Mouse (Mus musculus) neural tube, embryonic 15.5 days (tissue): Measurements from ENCODE around the gene Gm7271. TPM values are rescaled to one million over a fixed set of nuclear protein-coding genes. Genes with fewer than 3 reads are reported as not detected.

Experiments
- ATAC-seq: fragments of 200-750 bp; cut with Nextera tagmentation; 2 replicates; pipeline ENCODE4 v1.8.0; 2017; ENCODE audit warnings: mild to moderate bottlenecking, moderate TSS enrichment, moderate library complexity; ENCODE audit not compliant: low FRiP score
- H3K27ac ChIP-seq: fragments of 300-500 bp; sonication (generic); replicated peaks from 2 replicates; pipeline ENCODE4 v1.5.1; 2015; ENCODE audit warnings: mild to moderate bottlenecking, inconsistent platforms
- H3K27me3 ChIP-seq: fragments of 300-500 bp; sonication (generic); replicated peaks from 2 replicates; pipeline ENCODE4 v1.6.1; 2015; ENCODE audit warnings: inconsistent platforms
- H3K36me3 ChIP-seq: fragments of 300-500 bp; sonication (generic); 2 replicates; pipeline ENCODE4 v1.6.1; 2015; ENCODE audit warnings: inconsistent platforms
- H3K4me1 ChIP-seq: fragments of 300-500 bp; sonication (generic); 2 replicates; pipeline ENCODE4 v1.6.1; 2015; ENCODE audit warnings: inconsistent platforms
- H3K4me2 ChIP-seq: fragments of 300-500 bp; sonication (generic); 2 replicates; pipeline ENCODE4 v1.6.1; 2015; ENCODE audit warnings: inconsistent platforms, mild to moderate bottlenecking, moderate library complexity
- H3K4me3 ChIP-seq: fragments of 300-500 bp; sonication (generic); replicated peaks from 2 replicates; pipeline ENCODE4 v1.5.1; 2015; ENCODE audit warnings: mild to moderate bottlenecking, inconsistent platforms
- H3K9ac ChIP-seq: fragments of 300-500 bp; sonication (generic); replicated peaks from 2 replicates; pipeline ENCODE4 v1.6.1; 2015; ENCODE audit warnings: mild to moderate bottlenecking, inconsistent platforms
- H3K9me3 ChIP-seq: fragments of 300-500 bp; sonication (generic); replicated peaks from 2 replicates; pipeline ENCODE4 v1.6.1; 2016; ENCODE audit warnings: inconsistent platforms
- WGBS: fragments of 180-500 bp; shearing (Covaris S2); methylation state at CpG from one replicate; pipeline ENCODE4 v1.1.7; 2015; ENCODE audit warnings: mixed read lengths; 5-methylcytosine and 5-hydroxymethylcytosine counted together
- polyA plus RNA-seq: library from polyadenylated mRNA; unstranded; fragments of >200 nt; fragmentation: Nextera tagmentation; extraction: Ambion mirVana; gene quantifications from 2 replicates; pipeline ENCODE4 v1.2.1, GENCODE M21; 2015

Gene Gm7271
- polyA plus RNA-seq, 1 experiment from 2014 or later = 9.8 TPM

DNA sequence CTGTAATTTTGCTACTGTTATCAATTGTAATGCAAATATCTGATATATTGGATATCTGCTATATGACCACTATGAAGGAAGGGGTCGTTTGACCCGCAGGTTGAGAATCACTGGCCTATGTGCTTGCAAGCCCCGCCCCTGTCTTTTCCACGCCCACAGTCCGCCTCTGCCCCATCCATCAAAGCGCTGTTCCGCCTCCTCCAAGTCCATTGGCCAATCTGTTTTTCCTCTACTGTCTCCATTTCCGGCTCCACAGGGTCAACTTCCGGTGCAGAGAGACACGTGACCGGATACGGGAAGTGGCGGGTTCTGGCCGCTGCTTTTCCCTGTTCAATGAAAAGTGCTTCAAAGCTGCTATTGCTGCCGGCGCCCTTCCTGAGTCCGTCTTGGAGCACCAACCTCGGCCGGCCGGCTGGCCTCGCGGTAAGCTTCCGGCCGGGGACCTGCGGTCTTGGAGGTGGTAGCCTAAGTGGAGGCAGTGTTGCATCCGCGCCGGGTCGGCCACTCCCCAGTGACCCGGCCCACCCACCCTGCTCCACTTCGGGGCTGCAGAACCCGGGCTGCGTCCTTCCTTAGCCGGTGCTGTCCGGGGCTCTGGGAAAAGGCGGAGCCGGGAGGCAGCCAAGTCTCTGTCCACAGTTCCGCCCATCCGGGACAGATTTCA lies 45.3 kb downstream of the Gm7271 start, which contains the start of gene Exoc1:
Gene Exoc1 (plus strand): TSS at position 272 of the 664 bp plus-strand sequence.
- Histone ChIP-seq H3K4me2 (peak within 1 kb of the TSS; percentile 89), H3K36me3 (peaks cover 5% of the 10 kb centered on the region; the same call in 1 of the 2 replicates), H3K27ac (peak within 1 kb of the TSS; percentile 85), H3K9me3 (no peaks in the 10 kb centered on the region), H3K4me1 (peaks cover 16% of the 10 kb centered on the region), H3K4me3 (peak within 1 kb of the TSS; percentile 87), H3K27me3 (no peaks in the 10 kb centered on the region), H3K9ac (peak within 1 kb of the TSS; percentile 82)
- ATAC-seq = peak; percentile 100
- 0% methylated on average over 39 of the region's 39 CpGs for WGBS

DNA sequence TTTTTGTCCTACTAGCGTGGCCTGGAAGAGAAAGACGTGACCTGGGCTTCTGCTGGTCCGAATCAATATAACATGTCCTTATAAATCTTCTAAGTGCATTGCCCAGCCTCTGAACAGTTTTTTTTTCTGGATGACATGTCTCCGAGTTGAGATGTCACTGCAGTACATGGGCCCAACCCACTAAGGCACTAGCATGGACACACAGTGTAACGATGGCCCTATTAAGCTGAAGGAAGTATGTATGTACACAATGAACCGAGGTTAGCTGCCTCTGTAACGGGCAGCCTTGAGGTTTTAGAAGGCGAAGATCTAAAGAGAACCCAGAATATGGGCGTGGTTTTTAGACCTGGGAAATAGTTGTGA lies 45.8 kb downstream of the Gm7271 start:
- 8% methylated on average over 9 of the region's 9 CpGs for WGBS
- H3K27ac ChIP-seq = peak overlapping the region; percentile 85
- peak overlapping the region; percentile 87 for H3K4me3 ChIP-seq
- peaks cover 8% of the 10 kb centered on the region; the same call in 1 of the 2 replicates for H3K36me3 ChIP-seq
- H3K9ac ChIP-seq = peak overlapping the region; percentile 82
- no peaks in the 10 kb centered on the region for H3K9me3 ChIP-seq
- peak; percentile 27; the same call in 1 of the 2 replicates for ATAC-seq
- H3K27me3 ChIP-seq = no peaks in the 10 kb centered on the region
- peaks cover 16% of the 10 kb centered on the region for H3K4me1 ChIP-seq
- peak overlapping the region; percentile 89 for H3K4me2 ChIP-seq

DNA sequence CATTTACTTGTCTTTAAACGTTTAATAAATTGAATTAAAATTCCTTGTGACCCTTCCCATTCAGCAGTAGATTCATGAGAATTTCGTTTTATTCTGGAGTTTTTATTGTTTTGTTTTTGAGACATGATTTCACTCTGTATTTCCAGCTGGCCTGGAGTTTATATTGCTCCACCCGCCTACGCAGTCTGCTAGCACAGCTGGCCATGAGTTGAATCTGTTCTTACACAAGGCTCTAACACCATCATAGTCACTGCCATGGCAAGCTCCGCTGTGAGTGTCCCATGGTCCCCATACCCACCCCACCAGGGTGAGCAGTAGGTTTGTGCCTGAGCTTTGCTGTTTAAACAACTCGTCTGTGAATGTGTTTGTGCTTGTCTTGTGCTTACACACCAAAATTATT lies 49.3 kb downstream of the Gm7271 start:
- WGBS = 91% methylated on average over 6 of the region's 6 CpGs
- no peak overlapping the region for H3K4me3 ChIP-seq
- no peaks in the 10 kb centered on the region for H3K9me3 ChIP-seq
- no peak overlapping the region for H3K4me2 ChIP-seq
- no peak overlapping the region for H3K27ac ChIP-seq
- no peak overlapping the region for H3K9ac ChIP-seq
- H3K4me1 ChIP-seq = peaks cover 16% of the 10 kb centered on the region
- no peaks in the 10 kb centered on the region for H3K27me3 ChIP-seq
- no peak for ATAC-seq
- H3K36me3 ChIP-seq = peaks cover 31% of the 10 kb centered on the region

DNA sequence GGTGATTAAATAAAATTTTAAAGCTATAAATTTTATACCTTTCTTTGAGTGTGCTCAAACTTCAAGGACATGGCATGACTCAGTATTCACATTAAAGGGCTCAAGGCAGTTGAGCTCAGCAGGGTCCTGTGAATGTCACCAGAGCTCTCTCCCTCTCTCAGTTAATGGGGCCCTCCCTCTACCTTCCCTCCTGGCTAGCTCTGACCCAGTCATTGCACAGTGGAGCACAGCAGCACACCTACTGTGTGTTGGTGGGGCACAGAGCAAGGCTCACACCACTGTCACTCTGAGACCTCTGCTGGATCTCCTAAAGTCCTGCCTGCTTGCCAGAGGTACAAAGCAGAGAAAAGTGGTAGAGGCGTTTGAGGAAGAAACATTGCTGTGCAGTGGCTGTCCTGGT lies 52.4 kb downstream of the Gm7271 start:
- ATAC-seq = no peak
- H3K36me3 ChIP-seq = peaks cover 48% of the 10 kb centered on the region

DNA sequence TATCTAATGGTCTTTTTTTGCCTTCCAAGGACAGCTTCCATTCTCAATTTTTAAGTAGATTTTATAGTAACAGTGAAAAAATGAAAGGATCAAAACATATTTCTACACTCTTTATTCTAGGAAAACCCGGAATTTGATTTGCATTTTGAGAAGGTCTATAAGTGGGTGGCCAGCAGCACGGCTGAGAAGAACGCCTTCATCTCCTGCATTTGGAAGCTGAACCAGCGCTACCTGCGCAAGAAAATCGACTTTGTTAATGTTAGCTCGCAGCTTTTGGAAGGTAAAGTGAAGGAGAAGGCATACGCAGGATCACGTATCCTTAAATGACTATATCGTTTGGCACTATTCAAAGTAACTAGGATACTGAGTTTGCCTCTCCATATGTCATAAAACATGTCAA lies 53.7 kb downstream of the Gm7271 start:
- no peaks in the 10 kb centered on the region for H3K4me1 ChIP-seq
- no peak for ATAC-seq
- no peak overlapping the region for H3K4me3 ChIP-seq
- no peak overlapping the region for H3K4me2 ChIP-seq
- 97% methylated on average over 10 of the region's 10 CpGs for WGBS
- H3K36me3 ChIP-seq = peaks cover 56% of the 10 kb centered on the region
- H3K9ac ChIP-seq = no peak overlapping the region
- H3K27me3 ChIP-seq = no peaks in the 10 kb centered on the region
- no peaks in the 10 kb centered on the region for H3K9me3 ChIP-seq
- H3K27ac ChIP-seq = no peak overlapping the region

More for the DNA sequence above, 52.4 kb downstream of the Gm7271 start:
- no peaks in the 10 kb centered on the region for H3K9me3 ChIP-seq
- no peak overlapping the region for H3K4me3 ChIP-seq
- no peak overlapping the region for H3K4me2 ChIP-seq
- no peak overlapping the region for H3K9ac ChIP-seq
- 88% methylated on average over 1 of the region's 1 CpGs for WGBS
- H3K4me1 ChIP-seq = 0 out of 2 replicates have a peak, but pooled peaks cover under 1% of the 10 kb centered on the region
- H3K27me3 ChIP-seq = no peaks in the 10 kb centered on the region
- no peak overlapping the region for H3K27ac ChIP-seq

DNA sequence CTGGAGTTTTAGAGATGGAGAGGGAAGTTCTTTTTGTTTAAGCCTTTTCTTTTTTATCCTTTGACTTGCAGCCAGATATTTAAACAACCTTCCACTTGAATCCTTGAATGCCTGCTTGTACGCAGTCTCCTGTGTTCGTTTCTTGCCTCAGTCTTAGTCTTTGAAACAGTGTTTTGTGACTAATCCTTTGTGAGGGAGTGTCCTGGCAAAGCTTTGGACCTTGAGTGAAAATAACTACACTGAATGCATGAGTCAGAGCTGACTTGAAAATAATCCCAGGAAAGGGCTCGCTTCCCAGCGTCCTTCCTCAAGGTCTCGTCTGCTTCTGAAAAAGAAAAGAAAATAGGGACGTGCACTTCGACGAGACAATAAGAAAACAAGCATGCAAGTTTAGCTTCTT lies 56.3 kb downstream of the Gm7271 start:
- no peaks in the 10 kb centered on the region for H3K27me3 ChIP-seq
- no peak overlapping the region; the same call in 1 of the 2 replicates for H3K9ac ChIP-seq
- H3K27ac ChIP-seq = no peak overlapping the region
- H3K4me1 ChIP-seq = no peaks in the 10 kb centered on the region
- H3K4me2 ChIP-seq = no peak overlapping the region
- WGBS = 67% methylated on average over 8 of the region's 8 CpGs
- ATAC-seq = no peak
- H3K4me3 ChIP-seq = no peak overlapping the region
- H3K36me3 ChIP-seq = peaks cover 71% of the 10 kb centered on the region
- H3K9me3 ChIP-seq = no peaks in the 10 kb centered on the region

DNA sequence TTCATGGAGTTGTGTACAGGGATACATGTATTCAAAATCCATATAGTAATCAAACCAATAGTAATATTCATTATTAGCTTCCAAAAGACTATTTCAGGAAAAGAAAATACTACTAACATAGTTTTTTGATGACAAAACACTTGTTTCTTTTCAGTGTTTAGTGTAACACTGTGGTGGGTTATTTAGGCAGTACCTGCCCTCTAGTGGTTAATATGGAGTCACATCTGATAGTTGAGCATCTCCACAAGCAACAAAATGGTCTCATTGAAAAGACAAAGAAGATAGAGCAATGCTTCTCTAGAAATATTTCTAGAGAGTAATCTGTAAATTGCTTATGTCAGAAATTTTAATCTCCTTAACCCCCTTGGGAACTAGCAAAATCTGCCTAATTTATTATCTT lies 57.0 kb downstream of the Gm7271 start:
- Histone ChIP-seq H3K27ac (no peak overlapping the region), H3K4me1 (no peaks in the 10 kb centered on the region), H3K4me2 (no peak overlapping the region), H3K9me3 (no peaks in the 10 kb centered on the region), H3K27me3 (no peaks in the 10 kb centered on the region), H3K4me3 (no peak overlapping the region), H3K36me3 (peaks cover 71% of the 10 kb centered on the region), H3K9ac (no peak overlapping the region)
- ATAC-seq = peak; percentile 75; the same call in 1 of the 2 replicates

DNA sequence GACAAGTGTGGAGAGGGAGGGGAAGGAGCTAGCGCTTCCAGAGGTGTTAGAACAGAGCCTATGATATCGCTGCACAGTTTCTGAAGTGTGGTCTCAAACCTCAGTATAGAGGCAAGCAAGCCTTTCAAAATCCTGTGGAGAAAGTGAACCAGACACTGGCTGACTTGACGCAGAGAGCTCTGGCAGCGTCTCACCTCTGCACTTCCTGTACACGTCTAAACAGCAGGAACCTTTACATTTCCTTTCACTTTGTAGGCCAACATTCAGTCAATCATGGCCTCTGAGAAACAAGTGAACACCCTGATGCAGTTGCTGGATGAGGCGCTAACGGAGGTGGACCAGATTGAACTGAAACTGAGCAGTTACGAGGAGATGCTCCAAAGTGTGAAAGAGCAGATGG lies 59.4 kb downstream of the Gm7271 start:
- H3K9ac ChIP-seq = no peak overlapping the region
- no peak overlapping the region for H3K27ac ChIP-seq
- no peak overlapping the region for H3K4me2 ChIP-seq
- ATAC-seq = no peak
- H3K27me3 ChIP-seq = no peaks in the 10 kb centered on the region
- peaks cover 65% of the 10 kb centered on the region for H3K36me3 ChIP-seq
- H3K4me3 ChIP-seq = no peak overlapping the region
- WGBS = 94% methylated on average over 8 of the region's 8 CpGs
- H3K9me3 ChIP-seq = no peaks in the 10 kb centered on the region
- H3K4me1 ChIP-seq = no peaks in the 10 kb centered on the region

DNA sequence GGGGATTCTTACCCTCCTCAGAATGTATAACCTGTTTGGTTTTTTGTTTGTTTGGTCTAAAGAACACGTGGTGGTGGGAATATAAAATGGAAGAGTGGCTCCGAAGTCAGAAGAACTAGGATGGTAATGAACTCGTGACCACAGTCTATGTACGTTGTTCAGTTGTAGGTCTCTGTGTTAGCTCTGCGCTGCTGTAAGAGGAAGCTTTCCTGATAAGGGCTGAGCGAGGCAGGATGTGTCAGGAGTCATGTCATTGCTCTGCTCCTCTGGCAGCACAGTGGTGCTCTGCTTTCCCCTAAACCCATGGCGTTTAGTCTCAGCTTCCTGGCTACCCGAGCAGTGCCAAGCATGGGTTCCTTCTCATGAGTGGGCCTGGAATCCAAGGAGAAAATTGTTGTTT lies 66.6 kb downstream of the Gm7271 start:
- no peaks in the 10 kb centered on the region for H3K27me3 ChIP-seq
- H3K9ac ChIP-seq = no peak overlapping the region
- H3K4me1 ChIP-seq = no peaks in the 10 kb centered on the region
- no peak for ATAC-seq
- no peak overlapping the region for H3K27ac ChIP-seq
- H3K9me3 ChIP-seq = no peaks in the 10 kb centered on the region
- H3K4me2 ChIP-seq = no peak overlapping the region
- H3K36me3 ChIP-seq = peaks cover 42% of the 10 kb centered on the region
- WGBS = 91% methylated on average over 8 of the region's 8 CpGs
- H3K4me3 ChIP-seq = no peak overlapping the region

DNA sequence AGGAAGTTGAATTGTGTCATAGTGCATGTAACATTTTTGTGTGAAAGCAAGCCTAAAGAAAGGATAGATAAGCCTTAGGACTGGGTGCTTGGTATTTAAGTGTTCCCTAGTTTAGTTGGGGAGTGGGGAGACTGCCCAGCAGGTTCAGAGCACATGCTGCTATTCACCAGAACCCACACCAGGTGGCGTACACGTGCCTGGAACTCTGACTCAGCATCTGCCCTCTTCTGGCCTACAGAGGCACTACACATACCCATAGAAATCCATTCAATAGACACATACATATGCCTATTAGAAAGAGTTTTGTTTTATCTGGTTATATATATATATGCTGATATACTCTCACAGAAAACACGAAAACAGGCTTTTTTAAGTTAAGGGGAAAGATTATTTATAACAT lies 81.5 kb downstream of the Gm7271 start:
- H3K9me3 ChIP-seq = no peaks in the 10 kb centered on the region
- H3K36me3 ChIP-seq = peaks cover 68% of the 10 kb centered on the region
- ATAC-seq = no peak
- no peak overlapping the region for H3K4me2 ChIP-seq
- no peak overlapping the region for H3K27ac ChIP-seq
- no peaks in the 10 kb centered on the region for H3K4me1 ChIP-seq
- WGBS = 36% methylated on average over 3 of the region's 3 CpGs
- H3K27me3 ChIP-seq = no peaks in the 10 kb centered on the region
- H3K4me3 ChIP-seq = no peak overlapping the region
- no peak overlapping the region for H3K9ac ChIP-seq
